Mouse (Mus musculus) neural tube, embryonic 11.5 days (tissue): ENCODE results near the gene Camk2g. TPM values are rescaled to one million over a fixed set of nuclear protein-coding genes. Genes with fewer than 3 reads are reported as not detected.

Experiments used
- ATAC-seq: fragments of 200-750 bp; cut with Nextera tagmentation; 2 replicates; pipeline ENCODE4 v1.8.0; 2017; ENCODE audit warnings: moderate number of reproducible peaks, mild to moderate bottlenecking, moderate TSS enrichment, moderate library complexity; ENCODE audit not compliant: insufficient read depth, low FRiP score, low TSS enrichment
- DNase-seq: peaks from one replicate; pipeline ENCODE4 v3.0.0-alpha.2; 2015; ENCODE audit warnings: low spot score
- H3K27ac ChIP-seq: fragments of 300-500 bp; sonication (generic); 2 replicates; pipeline ENCODE4 v1.5.1; 2014; ENCODE audit warnings: low read depth, mild to moderate bottlenecking, low read length
- H3K27me3 ChIP-seq: fragments of 300-500 bp; sonication (generic); 2 replicates; pipeline ENCODE4 v1.6.1; 2014; ENCODE audit warnings: mild to moderate bottlenecking, low read length, mixed read lengths; ENCODE audit not compliant: control insufficient read depth, insufficient read depth
- H3K36me3 ChIP-seq: fragments of 300-500 bp; sonication (generic); 2 replicates; pipeline ENCODE4 v1.6.1; 2014; ENCODE audit warnings: mild to moderate bottlenecking, low read length, moderate library complexity, mixed read lengths; ENCODE audit not compliant: control insufficient read depth, insufficient read depth
- H3K4me1 ChIP-seq: fragments of 300-500 bp; sonication (generic); 2 replicates; pipeline ENCODE4 v1.6.1; 2014; ENCODE audit warnings: low read length, mixed read lengths; ENCODE audit not compliant: control insufficient read depth, insufficient read depth
- H3K4me2 ChIP-seq: fragments of 300-500 bp; sonication (generic); 2 replicates; pipeline ENCODE4 v1.6.1; 2014; ENCODE audit warnings: low read depth, mild to moderate bottlenecking, moderate library complexity
- H3K4me3 ChIP-seq: fragments of 300-500 bp; sonication (generic); 2 replicates; pipeline ENCODE4 v1.5.1; 2014; ENCODE audit warnings: low read depth, low read length
- H3K9ac ChIP-seq: fragments of 300-500 bp; sonication (generic); 2 replicates; pipeline ENCODE4 v1.6.1; 2014; ENCODE audit warnings: mild to moderate bottlenecking, low read length
- H3K9me3 ChIP-seq: fragments of 300-500 bp; sonication (generic); 2 replicates; pipeline ENCODE4 v1.6.1; 2016; ENCODE audit warnings: low read length; ENCODE audit not compliant: control insufficient read depth
- WGBS: fragments of 180-500 bp; shearing (Covaris S2); extraction: QIAGEN DNeasy Blood & Tissue Kit; methylation state at CpG from one replicate; pipeline ENCODE4 v1.1.7; 2014; 5-methylcytosine and 5-hydroxymethylcytosine counted together
- polyA plus RNA-seq: library from polyadenylated mRNA; unstranded; fragments of >200 nt; fragmentation: Nextera tagmentation; extraction: Ambion mirVana; gene quantifications from 2 replicates; pipeline ENCODE4 v1.2.1, GENCODE M21; 2014

The Camk2g gene
- 54.0 and 56.5 TPM in 2 replicates for polyA plus RNA-seq

DNA sequence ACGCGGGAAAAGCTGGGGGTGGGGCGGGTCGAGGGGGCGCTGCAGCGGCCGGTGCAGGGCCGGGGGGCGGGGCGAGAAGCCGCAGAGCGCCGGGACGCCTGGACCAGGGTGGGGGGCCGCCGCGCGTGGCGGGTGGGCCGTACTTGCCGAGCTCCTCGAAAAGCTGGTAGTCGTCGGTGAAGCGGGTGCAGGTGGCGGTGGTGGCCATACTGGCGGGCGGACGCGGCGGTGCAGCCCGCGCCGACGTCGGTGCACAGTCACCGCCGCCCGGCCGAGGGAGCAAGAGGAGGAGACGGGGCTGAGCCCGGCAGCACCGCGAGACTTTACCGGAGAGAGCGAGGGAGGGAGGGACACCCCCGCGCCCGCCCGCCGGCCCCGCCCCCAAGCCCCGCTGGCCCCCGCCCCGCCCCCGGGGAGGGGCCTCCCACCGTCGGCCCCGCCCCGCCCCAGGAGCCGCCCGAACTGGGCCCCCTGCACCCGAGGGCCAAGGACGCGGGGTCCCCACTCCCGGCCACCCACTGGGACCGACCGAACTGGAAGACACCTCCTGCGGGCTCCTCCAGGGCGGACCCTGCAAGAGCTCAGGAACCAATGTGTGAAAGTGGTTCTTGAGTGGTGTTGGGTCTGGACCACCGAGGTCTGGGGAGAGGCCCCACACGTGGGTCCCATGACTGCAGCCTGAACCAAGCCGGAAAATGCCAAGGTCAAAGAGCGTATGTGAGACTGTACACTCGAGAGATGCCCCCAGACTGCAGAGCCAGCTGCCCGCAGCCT lies at the start of gene Camk2g:
Gene Camk2g, minus strand, starts transcription at position 331 of the 774 bp plus-strand sequence.
- no peaks in the 10 kb centered on the region for H3K27me3 ChIP-seq
- peaks cover 10% of the 10 kb centered on the region for H3K36me3 ChIP-seq
- peaks cover 18% of the 10 kb centered on the region for H3K4me1 ChIP-seq
- H3K27ac ChIP-seq, result peak within 1 kb of the TSS; percentile 83
- ATAC-seq (peak; percentile 86), DNase-seq (peak; percentile 86)
- peak within 1 kb of the TSS; percentile 92 for H3K4me3 ChIP-seq
- H3K9me3 ChIP-seq, result no peaks in the 10 kb centered on the region
- 0% methylated on average over 39 of the region's 76 CpGs for WGBS
- H3K9ac ChIP-seq, result peak within 1 kb of the TSS; percentile 81
- peak within 1 kb of the TSS; percentile 82 for H3K4me2 ChIP-seq

GRCm38 (mm10) chr14:20842629-20843028 lies 48.7 kb upstream of the Camk2g start:
- 82% methylated on average over 3 of the region's 3 CpGs for whole genome bisulfite sequencing
- Histone ChIP-seq H3K9ac (no peak overlapping the region), H3K4me3 (no peak overlapping the region), H3K27me3 (no peaks in the 10 kb centered on the region), H3K9me3 (no peaks in the 10 kb centered on the region), H3K4me1 (no peaks in the 10 kb centered on the region), H3K4me2 (no peak overlapping the region), H3K27ac (no peak overlapping the region), H3K36me3 (no peaks in the 10 kb centered on the region)
- no peak for ATAC-seq
- no peak for DNase-seq

- Histone ChIP-seq H3K4me1 (0 out of 2 replicates have a peak, but pooled peaks cover 3% of the 10 kb centered on the region), H3K9ac (no peak overlapping the region), H3K9me3 (no peaks in the 10 kb centered on the region), H3K4me3 (no peak overlapping the region), H3K27ac (no peak overlapping the region), H3K27me3 (no peaks in the 10 kb centered on the region), H3K36me3 (no peaks in the 10 kb centered on the region), H3K4me2 (no peak overlapping the region)
- WGBS, result 75% methylated on average over 2 of the region's 2 CpGs
- ATAC-seq, result no peak
- no peak for DNase-seq
Measured at GRCm38 (mm10) chr14:20841526-20841925, 47.6 kb upstream of the Camk2g start.

GRCm38 (mm10) chr14:20837681-20838080 lies 43.8 kb upstream of the Camk2g start:
- no peaks in the 10 kb centered on the region for H3K27me3 ChIP-seq
- no peak for ATAC-seq
- H3K4me1 ChIP-seq, result 0 out of 2 replicates have a peak, but pooled peaks cover 3% of the 10 kb centered on the region
- no peaks in the 10 kb centered on the region for H3K36me3 ChIP-seq
- DNase-seq, result no peak
- H3K9ac ChIP-seq, result no peak overlapping the region
- 74% methylated on average over 7 of the region's 7 CpGs for WGBS
- no peak overlapping the region for H3K4me3 ChIP-seq
- H3K4me2 ChIP-seq, result no peak overlapping the region
- H3K27ac ChIP-seq, result no peak overlapping the region
- no peaks in the 10 kb centered on the region for H3K9me3 ChIP-seq

DNA sequence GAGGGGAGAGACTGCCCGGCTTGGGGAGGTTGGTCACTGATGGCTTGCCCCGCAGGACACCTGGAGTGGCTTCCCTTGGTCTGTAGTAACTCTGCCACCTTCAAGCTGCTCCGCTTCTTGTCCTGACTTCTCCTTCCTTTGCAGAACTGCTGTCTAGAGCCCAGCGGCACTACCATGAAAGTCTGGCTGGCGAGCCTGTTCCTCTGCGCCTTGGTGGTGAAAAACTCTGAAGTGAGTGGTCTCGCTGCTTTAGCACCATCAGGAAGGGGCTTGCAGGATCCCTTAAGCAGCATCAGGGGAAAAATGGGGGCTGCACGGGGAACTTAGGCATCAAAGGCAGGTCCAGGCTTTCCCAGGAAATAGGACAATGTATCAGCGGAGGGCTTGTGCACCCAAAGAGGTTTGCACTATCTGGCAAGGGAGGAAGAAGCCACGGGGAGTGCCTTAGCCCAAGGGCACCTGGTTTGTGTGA lies 43.1 kb upstream of the Camk2g start:
- H3K27ac ChIP-seq, result no peak overlapping the region
- WGBS, result 7% methylated on average over 10 of the region's 10 CpGs
- H3K4me1 ChIP-seq, result 0 out of 2 replicates have a peak, but pooled peaks cover 3% of the 10 kb centered on the region

GRCm38 (mm10) chr14:20836171-20836904 lies 42.5 kb upstream of the Camk2g start, which contains the start of gene Plau:
Gene Plau (plus strand): TSS chr14:20836660.
- WGBS, result under 1% methylated on average over 31 of the region's 33 CpGs
- Histone ChIP-seq H3K36me3 (no peaks in the 10 kb centered on the region), H3K9me3 (no peaks in the 10 kb centered on the region), H3K27ac (no peak within 1 kb of the TSS), H3K4me2 (peak within 1 kb of the TSS; percentile 94), H3K4me1 (0 out of 2 replicates have a peak, but pooled peaks cover 3% of the 10 kb centered on the region), H3K27me3 (no peaks in the 10 kb centered on the region), H3K4me3 (peak within 1 kb of the TSS; percentile 49), H3K9ac (peak within 1 kb of the TSS; percentile 70)
- DNase-seq (peak; percentile 81), ATAC-seq (peak; percentile 86)

More for the DNA sequence above, 43.1 kb upstream of the Camk2g start:
- DNase-seq, result no peak
- no peaks in the 10 kb centered on the region for H3K27me3 ChIP-seq
- H3K4me3 ChIP-seq, result peak overlapping the region; percentile 49
- H3K36me3 ChIP-seq, result no peaks in the 10 kb centered on the region
- peak overlapping the region; percentile 94 for H3K4me2 ChIP-seq
- no peaks in the 10 kb centered on the region for H3K9me3 ChIP-seq
- H3K9ac ChIP-seq, result peak overlapping the region; percentile 70
- ATAC-seq, result no peak

GRCm38 (mm10) chr14:20834136-20834535 lies 40.2 kb upstream of the Camk2g start:
- DNase-seq, result no peak
- Histone ChIP-seq H3K36me3 (no peaks in the 10 kb centered on the region), H3K4me2 (no peak overlapping the region), H3K27me3 (no peaks in the 10 kb centered on the region), H3K9ac (no peak overlapping the region), H3K27ac (no peak overlapping the region), H3K4me1 (0 out of 2 replicates have a peak, but pooled peaks cover 3% of the 10 kb centered on the region), H3K9me3 (no peaks in the 10 kb centered on the region), H3K4me3 (no peak overlapping the region)
- no peak for ATAC-seq
- WGBS, result 73% methylated on average over 7 of the region's 7 CpGs

DNA sequence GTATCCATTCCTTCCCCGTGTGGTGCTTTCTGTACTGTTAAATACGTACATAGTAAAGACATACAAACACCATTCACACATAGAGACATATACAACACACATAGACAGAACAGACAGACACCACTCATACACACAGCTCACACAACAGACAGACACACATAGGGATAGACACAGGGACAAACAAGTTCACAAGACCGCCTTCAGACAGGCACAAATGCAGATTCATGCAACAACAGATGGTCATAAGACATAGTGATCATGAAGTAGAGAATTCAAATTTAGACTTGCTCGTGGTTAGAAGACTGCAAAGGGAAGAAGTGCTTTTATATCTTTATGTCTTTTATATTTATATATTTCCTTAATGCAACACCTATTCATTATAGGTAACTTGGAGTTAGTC lies 39.6 kb upstream of the Camk2g start:
- H3K9me3 ChIP-seq, result no peaks in the 10 kb centered on the region
- ATAC-seq (no peak), DNase-seq (no peak)
- no peak overlapping the region for H3K27ac ChIP-seq
- 88% methylated on average over 4 of the region's 4 CpGs for whole genome bisulfite sequencing
- H3K36me3 ChIP-seq, result no peaks in the 10 kb centered on the region
- H3K4me3 ChIP-seq, result no peak overlapping the region
- no peak overlapping the region for H3K4me2 ChIP-seq
- H3K27me3 ChIP-seq, result no peaks in the 10 kb centered on the region
- H3K4me1 ChIP-seq, result 0 out of 2 replicates have a peak, but pooled peaks cover 3% of the 10 kb centered on the region
- no peak overlapping the region for H3K9ac ChIP-seq
